Mouse (Mus musculus) heart, adult 2 months (tissue): ENCODE results near the gene Lamc1.

Source experiments
- CTCF ChIP-seq: fragments of 200-600 bp; IDR thresholded peaks from 2 replicates; pipeline ENCODE4 v1.8.1; 2022; ENCODE audit warnings: antibody characterized with exemption, mild to moderate bottlenecking, moderate library complexity
- POLR2A ChIP-seq: fragments of 200-500 bp; IDR thresholded peaks from 2 replicates; pipeline ENCODE4 v1.6.1; 2011; ENCODE audit warnings: mild to moderate bottlenecking, low read depth, low read length, control low read depth; ENCODE audit not compliant: insufficient read depth

- TF ChIP-seq CTCF (no peak), POLR2A (no peak)
These were observed 45.1 kb downstream of the Lamc1 start for GRCm38 (mm10) chr1:153287443-153287842.
